Mouse (Mus musculus) common myeloid progenitor, adult 5-6 weeks (primary cell): ENCODE data around the gene Ccdc51. TPM values are rescaled to one million over a fixed set of nuclear protein-coding genes. Genes with fewer than 3 reads are reported as not detected.
A peak's percentile ranks its signal among the peaks of the same experiment; 100 is the strongest.

ENCODE experiments used
- ATAC-seq: replicated peaks from 2 replicates; pipeline ENCODE4 v1.8.0; 2016; ENCODE audit warnings: low read depth, mild to moderate bottlenecking, moderate TSS enrichment, inconsistent platforms; ENCODE audit not compliant: poor library complexity, severe bottlenecking
- total RNA-seq: library from RNA; stranded (forward); fragments of 200-1000, 187-1606 nt; gene quantifications from 2 replicates; pipeline ENCODE4 v1.2.3, GENCODE M21; 2017

Gene Ccdc51
- total RNA-seq, 1 experiment from 2014 or later, result 14.9 TPM

DNA sequence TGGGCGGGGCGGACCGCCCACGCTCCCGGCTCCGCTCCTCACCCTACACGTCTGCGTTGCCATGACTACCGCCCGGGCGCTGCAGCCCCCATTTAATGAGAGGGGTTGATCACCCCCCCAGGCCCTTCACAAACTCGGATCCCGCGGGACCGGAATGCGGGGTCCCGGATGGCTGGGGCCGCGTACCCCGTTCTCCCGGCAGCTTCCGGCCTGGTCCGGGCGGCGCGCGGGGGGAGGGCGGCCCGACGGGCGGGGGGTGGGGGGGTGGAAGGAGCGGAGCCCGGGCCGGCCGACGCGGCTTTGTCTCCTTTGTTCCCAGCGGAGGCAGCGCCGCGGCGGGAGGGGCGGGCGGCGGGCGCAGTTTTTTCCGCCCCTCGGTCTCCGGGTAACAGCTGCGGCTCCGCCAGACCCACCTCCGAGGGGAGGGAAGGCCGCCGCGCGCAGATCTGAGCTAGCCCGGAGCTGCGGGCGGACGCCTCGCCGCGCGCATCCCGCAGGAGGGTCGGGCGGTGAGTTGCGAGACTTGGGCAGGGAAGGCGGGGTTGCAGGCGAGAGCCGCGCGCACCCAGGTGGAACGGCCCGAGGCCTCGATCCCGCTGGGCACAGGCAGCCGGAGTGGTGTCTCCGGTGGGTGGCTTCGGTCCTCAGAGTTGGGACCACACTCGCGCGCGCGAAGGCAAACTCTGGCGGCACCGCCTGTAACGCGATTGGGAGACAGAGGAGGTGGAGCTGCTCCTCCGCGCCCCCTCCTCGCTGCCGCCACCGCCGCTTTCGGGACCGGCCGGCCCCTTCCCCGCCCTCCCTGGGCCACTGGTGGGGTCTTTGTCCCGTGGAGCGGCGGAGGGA lies 13.1 kb downstream of the Ccdc51 start, which contains the start of gene Plxnb1:
Gene Plxnb1, plus strand, starts transcription at position 253 of the 846 bp plus-strand sequence.
- peak; percentile 51 for ATAC-seq

DNA sequence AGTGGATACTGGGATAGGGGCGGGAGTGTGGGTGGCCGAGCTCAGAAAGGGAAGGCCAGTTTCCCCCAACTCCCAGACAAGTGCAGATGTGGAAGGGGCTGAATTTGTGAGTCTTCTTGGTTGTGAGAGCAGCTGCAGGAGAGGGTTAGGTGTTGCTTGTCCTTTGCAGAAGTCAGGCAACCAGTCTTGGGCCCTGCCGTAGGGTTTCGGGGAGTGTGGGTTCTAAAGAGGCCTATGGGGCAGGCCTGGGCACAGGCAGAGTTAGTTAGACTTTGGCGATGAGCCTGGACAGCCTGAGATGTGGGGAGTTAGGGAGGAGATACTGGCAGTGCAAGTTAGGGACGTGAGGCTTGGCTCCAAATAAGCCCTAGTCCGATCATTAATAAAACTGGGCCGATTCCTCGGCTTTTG lies 14.0 kb downstream of the Ccdc51 start:
- ATAC-seq, result no peak

DNA sequence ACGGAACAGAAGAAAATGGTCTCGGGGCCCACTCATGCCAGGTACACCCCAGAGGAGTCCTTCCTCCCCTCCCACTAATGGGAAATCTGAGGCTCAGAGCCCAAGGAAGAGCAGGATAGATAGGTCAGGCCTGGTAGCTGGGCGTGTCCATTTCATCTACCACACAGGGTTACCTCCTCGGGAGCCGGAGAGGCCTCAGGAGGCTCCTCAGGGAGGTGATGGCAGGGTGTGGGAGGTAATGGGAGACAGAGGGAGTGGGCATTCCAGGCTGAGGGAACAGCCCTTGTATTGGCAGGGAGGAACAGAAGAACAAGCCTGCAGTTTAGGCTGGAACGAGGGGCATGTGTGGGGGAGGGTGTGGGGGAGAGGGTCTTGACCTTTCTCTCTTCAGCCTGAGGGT lies 14.6 kb downstream of the Ccdc51 start:
- no peak for ATAC-seq

DNA sequence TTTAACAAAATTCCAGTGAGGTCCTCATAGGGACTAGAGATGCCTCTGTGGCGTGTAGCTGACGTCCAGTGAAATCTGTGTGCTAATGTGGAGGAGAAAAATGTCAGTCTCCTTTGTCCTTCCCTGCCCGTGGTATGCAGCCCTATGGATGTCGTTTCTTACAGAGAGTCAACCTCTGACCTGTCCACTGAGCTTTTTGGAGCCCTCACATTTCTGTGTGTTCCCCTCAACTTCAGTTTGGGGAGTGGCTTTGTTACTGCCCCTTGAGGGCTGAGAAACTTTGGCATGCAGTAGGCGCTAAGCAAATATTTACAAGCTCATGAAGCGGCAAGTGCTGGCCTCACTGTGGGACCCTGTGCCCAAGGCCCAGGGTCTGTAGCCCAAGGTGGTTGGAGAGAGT lies 15.0 kb downstream of the Ccdc51 start:
- no peak for ATAC-seq

DNA sequence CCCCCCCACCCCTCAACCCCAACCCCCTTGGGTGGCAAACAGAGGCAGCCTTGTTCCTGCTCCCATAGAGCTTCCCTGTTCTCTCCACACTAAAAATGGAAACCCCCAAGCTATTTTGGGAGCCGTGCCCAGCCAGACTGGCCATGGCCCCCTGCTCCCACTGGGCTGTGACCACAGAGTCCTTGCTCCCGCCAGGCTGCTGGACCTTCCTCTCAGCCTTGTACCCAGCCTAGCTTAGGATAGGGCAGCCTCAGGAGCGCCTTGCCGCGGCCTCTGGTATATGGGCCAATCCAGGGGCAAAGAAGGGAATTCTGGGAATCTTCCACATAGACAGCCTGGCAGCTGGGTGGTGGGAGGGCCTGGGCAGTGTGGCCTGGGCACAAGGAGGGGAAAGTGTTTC lies 15.5 kb downstream of the Ccdc51 start:
- ATAC-seq, result no peak

DNA sequence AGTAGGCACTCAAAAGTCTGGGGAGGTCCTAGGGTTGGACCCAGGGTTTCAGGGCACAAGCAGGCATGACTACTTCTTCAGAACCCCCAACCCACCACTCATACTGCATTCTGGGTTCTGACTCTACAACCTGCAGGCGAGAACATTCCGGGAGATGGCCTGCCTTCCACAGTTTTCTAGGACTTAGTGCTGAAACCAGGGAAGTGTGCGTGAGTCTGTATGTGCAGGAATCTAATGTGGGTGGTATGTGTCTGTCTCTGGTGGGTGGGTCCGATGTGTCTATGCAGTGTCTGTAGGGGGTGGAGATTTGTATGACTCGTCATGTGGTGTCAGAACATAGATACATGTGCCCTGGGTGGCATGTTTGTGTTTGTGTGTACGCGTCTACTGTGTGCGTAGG lies 16.1 kb downstream of the Ccdc51 start:
- ATAC-seq, result no peak

DNA sequence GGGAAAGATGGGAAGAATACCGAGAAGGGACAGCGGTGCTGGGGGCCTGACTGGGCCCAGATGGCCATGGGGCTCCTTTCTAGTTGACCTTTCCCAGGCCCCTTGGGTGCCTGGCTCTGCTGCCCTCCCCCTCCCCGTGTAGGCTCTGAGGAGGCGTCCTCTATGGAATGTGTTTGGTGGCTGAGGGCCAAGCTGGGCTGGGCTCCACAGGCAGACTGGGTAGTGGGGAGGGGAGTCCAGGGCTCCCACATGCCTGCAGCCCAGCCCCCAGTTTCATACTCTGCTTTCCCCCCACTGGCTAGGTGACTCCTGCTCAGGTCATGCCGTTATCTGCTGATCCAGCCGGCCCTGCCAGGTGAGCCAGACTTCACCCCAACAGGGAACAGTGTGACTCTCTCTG lies 16.7 kb downstream of the Ccdc51 start:
- ATAC-seq, result no peak

DNA sequence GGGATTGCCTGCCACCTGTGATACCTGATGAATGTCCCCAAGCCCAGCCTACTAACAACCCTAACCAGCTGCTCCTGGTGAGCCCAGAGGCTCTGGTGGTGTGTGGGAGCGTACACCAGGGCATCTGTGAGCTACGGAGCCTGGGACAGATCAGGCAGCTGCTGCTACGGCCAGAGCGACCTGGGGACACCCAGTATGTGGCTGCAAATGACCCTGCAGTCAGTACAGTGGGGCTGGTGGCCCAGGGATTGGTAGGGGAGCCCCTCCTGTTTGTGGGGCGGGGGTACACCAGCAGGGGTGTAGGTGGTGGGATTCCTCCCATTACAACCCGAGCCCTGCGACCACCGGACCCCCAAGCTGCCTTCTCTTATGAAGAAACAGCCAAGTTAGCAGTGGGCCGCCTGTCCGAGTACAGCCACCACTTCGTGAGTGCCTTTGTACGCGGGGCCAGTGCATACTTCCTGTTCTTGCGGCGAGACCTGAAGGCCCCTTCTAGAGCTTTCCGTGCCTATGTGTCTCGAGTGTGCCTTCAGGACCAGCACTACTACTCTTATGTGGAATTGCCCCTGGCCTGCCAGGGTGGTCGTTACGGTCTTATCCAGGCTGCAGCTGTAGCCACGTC lies 18.1 kb downstream of the Ccdc51 start:
- peak; percentile 37; the same call in 1 of the 2 replicates for ATAC-seq

DNA sequence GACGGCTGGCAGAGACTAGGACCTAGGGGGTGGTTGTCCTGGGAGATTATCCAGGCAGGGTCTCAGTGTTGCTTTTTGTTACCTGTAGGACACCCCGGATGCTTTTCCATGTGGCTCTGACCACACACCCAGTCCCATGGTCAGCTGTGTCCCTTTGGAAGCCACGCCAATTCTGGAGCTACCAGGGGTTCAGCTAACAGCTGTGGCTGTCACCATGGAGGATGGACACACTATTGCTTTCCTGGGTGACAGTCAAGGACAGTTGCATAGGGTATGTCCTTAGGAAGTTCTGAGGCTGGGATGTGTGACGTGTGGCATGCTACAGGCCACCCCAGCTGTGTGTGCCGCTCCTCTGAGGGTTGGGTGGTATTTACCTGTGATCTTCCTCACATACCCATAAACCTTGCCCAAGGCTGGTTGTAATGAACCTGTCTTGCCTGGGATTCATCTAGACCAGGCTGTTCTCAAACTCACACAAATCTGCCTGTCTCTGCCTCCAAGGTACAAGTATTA lies 19.7 kb downstream of the Ccdc51 start:
- ATAC-seq, result no peak

DNA sequence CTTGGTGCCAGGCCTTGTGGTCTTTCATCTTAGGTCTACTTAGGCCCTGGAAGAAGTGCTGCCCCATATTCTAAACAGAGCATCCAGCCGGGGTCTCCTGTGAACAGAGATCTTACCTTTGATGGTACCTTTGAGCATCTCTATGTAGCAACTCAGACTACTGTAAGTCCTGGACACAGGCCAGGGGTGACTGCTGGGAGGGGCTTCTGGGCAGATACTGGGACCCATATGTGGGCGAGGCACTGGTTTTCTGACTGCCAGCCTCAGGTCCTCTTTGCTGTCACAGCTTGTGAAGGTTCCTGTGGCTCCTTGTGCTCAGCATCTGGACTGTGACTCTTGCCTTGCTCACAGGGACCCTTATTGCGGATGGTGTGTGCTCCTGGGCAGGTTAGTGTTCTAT lies 20.2 kb downstream of the Ccdc51 start:
- no peak for ATAC-seq

DNA sequence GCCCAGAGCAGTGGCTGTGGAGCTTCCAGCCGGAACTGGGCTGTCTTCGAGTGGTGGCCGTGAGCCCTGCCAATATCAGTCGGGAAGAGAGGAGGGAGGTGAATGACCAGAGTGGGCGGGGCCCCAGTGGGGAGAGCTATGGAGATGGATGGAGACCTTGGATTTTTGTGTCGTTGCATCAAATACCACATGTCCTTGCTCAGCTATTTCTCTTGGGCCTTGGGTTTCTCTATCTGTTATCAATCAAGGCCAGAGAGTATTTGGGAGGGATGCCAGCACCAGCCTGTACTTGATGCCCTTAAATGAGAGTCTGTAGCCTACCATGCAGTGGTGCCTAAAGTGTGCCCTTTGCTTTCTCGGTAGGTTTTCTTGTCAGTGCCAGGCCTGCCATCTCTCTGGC lies 21.0 kb downstream of the Ccdc51 start:
- ATAC-seq, result no peak

DNA sequence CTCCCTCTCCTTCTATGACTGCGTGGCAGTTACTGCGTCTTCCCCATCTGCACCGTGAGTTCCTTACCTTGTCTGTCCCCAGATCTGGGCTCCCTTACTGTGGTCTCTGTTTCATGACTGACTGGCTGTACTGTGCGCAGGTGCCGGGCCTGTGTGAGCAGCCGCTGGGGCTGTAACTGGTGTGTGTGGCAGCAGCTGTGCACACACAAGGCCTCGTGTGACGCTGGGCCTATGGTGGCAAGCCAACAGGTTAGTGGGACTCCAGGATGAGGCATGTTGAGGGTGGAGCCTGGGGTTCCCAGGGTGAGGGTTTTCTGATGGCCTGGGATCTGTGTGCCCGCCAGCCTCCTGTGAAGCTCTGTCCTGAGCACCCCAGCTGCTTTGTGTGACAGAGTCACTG lies 21.8 kb downstream of the Ccdc51 start:
- ATAC-seq, result no peak

DNA sequence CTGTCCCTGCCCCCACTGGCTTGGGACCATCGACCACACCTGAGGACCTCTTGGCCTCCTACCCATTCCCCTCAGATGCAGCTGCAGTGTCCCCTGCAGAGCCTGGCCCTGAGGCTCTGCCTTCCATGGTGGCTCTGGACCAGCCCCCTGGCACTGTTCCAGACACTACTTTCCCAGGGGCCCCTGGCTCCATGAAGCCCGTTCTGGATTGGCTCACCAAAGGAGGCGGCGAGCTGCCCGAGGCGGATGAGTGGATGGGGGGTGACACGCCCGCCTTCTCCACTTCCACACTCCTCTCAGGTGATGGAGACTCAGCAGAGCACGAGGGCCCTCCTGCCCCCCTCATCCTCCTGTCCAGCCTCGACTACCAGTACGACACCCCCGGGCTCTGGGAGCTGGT lies 22.7 kb downstream of the Ccdc51 start:
- no peak for ATAC-seq

DNA sequence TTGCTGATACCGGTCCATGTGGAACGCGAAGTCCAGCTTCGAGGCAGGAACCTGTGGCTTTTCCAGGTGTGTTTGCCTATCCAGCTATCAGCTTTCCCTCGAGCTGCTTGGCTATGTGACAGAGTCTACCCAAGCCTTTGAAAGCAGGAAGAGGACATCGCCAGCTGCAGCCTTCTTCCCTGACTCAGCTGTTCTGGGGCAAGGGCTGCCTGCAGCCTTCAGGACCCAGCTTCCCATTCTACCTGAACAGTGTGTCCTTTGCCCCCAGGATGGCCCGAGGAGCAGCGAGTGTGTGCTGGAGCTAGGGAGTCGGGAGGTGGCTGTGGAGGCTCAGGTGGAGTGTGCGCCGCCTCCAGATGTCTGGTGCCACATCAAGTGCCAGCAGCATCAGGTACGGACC lies 23.4 kb downstream of the Ccdc51 start:
- no peak for ATAC-seq

DNA sequence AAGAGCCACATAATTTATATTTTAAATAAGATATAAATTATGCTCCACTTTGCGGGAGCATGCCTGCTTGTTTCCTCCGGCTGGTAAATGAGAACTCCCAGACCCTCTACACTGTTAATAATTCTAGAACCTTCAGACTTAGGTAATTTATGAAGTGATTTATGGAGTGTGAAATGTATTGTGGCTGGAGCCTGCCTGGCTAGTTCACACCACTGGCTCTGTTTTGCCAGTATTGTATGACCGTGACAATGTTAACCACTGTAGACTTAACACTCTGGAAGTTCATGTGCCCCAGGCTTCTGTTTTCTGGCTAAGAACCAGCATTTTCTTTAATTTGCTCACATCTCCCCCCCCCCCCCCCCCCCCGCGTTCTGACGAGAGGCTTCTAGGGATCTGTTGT lies 25.0 kb downstream of the Ccdc51 start:
- ATAC-seq, result no peak

DNA sequence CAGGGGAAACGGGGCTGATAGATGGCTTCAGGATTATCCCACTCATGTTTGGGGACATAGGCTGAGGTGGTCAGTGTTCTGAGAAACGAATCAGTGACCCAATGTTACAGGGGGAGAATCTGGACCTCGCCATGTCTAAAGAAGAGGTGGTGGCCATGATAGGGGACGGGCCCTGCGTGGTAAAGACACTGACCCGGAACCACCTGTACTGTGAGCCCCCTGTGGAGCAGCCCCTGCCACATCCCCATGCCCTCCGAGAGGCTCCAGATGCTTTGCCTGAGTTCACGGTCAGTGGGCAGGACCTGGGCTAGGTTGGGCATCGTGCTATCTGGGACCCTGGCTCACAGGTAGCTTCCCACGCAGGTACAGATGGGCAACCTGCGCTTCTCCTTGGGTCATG lies 27.9 kb downstream of the Ccdc51 start:
- no peak for ATAC-seq

DNA sequence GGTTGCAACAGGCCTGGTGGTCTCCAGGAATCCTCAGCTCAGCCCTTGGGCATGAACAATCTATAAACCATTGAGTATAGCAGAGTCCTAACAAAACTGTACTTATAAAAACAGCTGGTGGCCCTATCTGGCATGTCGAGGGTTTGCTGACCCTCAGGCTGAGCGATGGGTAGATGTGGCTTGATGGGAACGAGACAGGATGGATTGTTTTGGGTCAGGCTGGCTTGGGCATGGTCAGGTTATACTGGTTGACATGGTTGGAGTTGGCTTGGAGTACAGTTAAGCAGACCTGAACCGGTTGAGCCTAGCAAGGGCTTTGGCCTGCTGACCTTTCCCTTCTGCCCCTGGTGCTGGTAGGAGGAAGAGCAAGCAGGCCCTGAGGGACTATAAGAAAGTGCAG lies 28.8 kb downstream of the Ccdc51 start:
- no peak for ATAC-seq

DNA sequence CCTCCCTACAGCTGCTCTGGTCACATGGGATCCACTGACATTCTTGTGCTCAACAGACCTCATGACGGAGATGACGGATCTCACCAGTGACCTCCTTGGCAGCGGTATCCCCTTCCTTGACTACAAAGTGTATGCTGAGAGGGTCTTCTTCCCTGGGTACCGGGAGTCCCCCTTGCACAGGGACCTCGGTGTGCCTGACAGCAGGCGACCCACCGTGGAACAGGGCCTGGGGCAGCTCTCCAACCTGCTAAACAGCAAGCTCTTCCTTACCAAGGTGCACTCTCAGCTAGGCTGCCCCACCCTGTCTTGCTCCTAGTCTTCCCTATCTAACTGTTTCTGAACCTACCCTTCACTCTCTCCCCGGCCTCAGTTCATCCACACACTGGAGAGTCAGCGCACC lies 29.3 kb downstream of the Ccdc51 start:
- no peak for ATAC-seq

DNA sequence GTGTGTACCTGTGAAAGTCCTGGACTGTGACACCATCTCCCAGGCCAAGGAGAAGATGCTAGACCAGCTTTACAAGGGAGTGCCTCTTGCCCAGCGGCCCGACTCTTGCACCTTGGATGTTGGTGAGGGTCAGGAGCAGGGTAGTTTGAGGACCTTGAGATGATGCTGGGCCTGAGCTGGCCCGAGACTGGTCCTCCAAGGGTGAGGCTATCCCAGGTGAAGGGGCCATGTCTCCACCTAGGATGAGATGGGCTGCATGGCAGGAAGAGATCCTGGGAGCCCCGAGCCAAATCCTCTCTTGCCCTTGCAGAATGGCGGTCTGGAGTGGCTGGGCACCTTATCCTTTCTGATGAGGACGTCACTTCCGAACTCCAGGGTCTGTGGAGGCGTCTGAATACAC lies 31.0 kb downstream of the Ccdc51 start:
- no peak for ATAC-seq

DNA sequence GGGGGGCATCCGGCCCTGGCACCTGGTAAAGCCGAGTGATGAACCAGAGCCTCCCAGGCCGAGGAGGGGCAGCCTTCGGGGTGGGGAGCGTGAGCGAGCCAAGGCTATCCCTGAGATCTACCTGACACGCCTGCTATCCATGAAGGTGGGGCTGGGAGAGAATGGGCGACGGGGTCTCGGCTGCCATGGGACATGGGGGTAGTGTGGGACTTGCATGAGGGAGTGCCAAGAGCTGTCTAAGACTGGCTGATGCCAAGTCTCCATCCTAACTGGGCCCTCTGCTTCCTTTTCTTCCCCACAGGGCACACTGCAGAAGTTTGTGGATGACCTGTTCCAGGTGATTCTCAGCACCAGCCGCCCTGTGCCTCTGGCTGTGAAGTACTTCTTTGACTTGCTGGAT lies 32.0 kb downstream of the Ccdc51 start:
- ATAC-seq, result no peak

DNA sequence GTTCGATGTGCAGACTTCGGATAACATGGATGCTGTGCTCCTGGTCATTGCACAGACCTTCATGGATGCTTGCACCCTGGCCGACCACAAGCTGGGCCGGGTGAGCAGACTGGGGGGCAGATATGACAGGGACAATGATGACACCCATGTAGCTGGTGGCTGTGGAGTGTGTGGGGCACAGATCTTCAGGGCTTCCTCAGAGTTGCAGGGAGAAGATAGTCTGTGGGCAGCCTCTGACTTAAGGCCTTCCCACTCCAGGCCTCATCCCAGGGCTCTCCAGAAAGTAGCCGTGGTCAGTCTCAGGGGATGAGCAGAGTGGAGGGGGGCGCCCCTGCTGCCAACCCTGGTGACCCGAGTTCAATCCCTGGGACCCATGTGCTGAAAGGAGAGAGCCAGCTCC lies 32.6 kb downstream of the Ccdc51 start:
- no peak for ATAC-seq

DNA sequence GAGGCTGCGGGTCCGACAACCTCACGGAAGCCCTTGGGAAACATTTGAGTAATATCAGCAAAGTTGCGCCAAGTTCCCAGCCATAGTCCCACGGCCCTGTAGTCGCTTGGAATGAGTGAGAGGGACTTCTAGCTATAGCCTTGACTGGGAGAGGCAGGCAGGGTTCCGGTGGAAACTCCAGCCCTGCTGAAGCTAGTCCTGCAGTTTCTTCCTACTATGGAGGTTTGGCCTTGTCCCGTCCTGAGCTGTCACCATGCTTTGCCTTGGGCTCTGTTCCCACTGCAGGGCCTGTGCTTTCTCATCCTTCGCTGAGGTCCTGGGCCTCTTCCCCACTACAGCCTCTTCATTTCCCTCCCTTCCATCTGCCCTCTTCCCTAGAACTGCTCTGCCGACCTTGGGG lies 33.9 kb downstream of the Ccdc51 start:
- ATAC-seq, result no peak
